Mouse (Mus musculus): Measurements from ENCODE around the gene Myh9.

- TF ChIP-seq CTCF (IDR thresholded peaks at IDR 0.05; ENCODE audit: low read depth) (no peak), EP300 (IDR thresholded peaks at IDR 0.05; ENCODE audit: low read depth) (no peak)
Observed at GRCm38 (mm10) chr15:77793094-77793493, 48.9 kb downstream of the Myh9 start.

Measured in heart, postnatal 0 days (tissue).